Mouse (Mus musculus): ENCODE measurements around the gene Elmod3.

Elmod3 gene

DNA sequence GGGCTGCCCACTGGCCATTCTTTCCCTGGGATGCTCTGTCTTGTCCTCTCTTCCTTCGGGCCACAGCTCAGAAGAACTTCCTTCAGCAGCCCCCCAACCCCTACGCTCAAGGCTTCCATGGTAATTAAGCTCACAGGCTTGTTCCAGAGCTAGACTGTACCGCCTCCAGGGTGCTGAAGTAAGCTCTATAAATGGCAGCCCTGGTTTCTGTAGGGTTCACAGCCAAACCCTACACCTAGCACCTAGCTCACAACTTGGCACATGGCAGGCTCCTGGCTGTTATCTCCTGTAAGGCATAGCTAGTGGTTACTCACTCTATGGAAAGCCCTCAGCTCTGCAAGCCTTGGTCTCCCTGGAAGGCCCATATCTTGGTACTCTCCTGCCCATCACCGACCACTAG, 65.6 kb downstream of the Elmod3 start:
- no peak for DNase-seq

GRCm38 (mm10) chr6:72528410-72529151, 69.6 kb downstream of the Elmod3 start:
- no peak for DNase-seq

- DNase-seq, result no peak
Measured at GRCm38 (mm10) chr6:72527070-72527469, 71.1 kb downstream of the Elmod3 start.

- no peak for DNase-seq
Measured at GRCm38 (mm10) chr6:72524160-72524559, 74.1 kb downstream of the Elmod3 start.

GRCm38 (mm10) chr6:72523222-72523621, 75.0 kb downstream of the Elmod3 start:
- DNase-seq, result no peak

GRCm38 (mm10) chr6:72522288-72522687, 75.9 kb downstream of the Elmod3 start:
- DNase-seq, result no peak

DNA sequence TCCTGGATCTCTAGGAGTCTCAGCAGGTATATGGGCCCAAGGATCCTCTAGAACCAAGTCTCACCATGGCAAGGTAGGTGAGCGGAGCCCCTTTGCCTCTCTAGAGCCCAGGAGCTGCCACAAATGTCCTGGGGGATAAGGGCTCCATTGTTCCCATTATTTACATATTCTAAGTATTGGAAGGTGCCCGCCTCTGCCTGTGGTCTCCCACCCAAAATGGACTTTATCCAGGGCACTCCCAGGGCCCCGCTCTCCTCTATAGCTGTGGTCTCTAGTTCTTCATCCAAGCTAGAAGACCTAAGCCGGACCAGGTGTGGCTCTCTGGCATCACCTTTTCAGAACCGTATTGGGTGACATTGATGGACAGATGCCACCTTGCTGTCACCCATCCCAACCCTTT, 76.6 kb downstream of the Elmod3 start, which contains the start of gene Sh2d6:
Sh2d6 (minus strand) TSS at position 101 of the 400 bp plus-strand sequence.
- no peak for DNase-seq

DNA sequence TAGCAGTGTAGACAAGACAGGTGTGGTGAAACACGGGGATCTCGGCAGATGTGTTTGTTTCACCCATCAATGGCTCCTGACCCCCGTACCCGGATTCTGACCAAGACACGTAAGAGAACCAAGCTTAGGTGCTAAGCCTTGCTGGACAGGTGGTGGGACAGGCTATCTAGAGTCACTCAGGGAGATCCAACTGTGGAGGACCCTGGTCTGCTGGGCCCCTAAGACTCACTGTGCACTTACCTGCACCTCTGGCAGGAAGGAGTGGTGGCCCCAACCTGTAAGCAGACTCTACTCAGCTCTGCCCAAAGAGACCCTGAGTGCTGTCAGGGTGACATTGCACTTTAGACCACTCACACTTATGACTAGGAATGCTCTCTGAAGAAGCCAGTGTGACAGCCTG, 77.3 kb downstream of the Elmod3 start:
- DNase-seq, result no peak

GRCm38 (mm10) chr6:72519892-72520663, 78.1 kb downstream of the Elmod3 start:
- peak; percentile 89 for DNase-seq

- DNase-seq, result no peak
Measured at GRCm38 (mm10) chr6:72519303-72519702, 78.9 kb downstream of the Elmod3 start.

DNA sequence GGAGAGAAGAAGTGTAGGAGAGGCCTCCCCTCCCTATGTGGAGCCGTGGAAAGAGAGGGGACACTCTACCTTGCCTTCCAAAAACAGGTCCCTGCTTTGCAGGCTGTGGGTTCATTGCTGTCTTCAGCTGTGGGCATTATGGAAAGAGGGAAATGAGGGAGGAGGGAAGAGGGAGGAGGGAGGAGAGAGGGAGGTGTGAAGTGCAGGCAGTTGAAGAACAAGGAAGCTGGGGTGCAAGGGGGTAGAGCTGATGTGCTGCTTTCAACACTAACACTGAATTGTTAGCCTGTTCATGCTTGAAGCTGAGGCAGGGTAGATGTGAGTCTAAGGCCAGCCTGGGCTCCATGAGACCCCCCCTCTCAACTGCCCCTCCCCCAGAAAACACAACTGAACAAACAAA, 79.4 kb downstream of the Elmod3 start:
- DNase-seq, result no peak

Data from retina, postnatal 1 day (tissue).